Mouse (Mus musculus) MEL (cell line): ENCODE data around the gene Gje1.

Source experiments
- CTCF ChIP-seq, 3 experiments: IDR thresholded peaks in 2 of 3; conservative IDR thresholded peaks in 1 of 3; 2 replicates each; pipeline ENCODE4 v1.5.1; 2011 to 2012; ENCODE audit warnings: low read length in 3 of 3, low read depth in 2 of 3, mild to moderate bottlenecking in 2 of 3, improper control_type of control experiment in 1 of 3, inconsistent platforms in 1 of 3, mixed read lengths in 1 of 3, moderate library complexity in 1 of 3; ENCODE audit not compliant: control insufficient read depth in 1 of 3, insufficient read depth in 1 of 3, poor library complexity in 1 of 3, severe bottlenecking in 1 of 3
- POLR2A ChIP-seq, 2 experiments: IDR thresholded peaks; 2 replicates each; pipeline ENCODE4 v1.6.1; 2011 to 2012; ENCODE audit warnings: low read length in 2 of 2, mild to moderate bottlenecking in 2 of 2, control low read depth in 1 of 2, improper control_type of control experiment in 1 of 2, low read depth in 1 of 2, moderate library complexity in 1 of 2; ENCODE audit not compliant: control insufficient read depth in 1 of 2, insufficient read depth in 1 of 2, poor library complexity in 1 of 2
- TBP ChIP-seq: IDR thresholded peaks from 2 replicates; pipeline ENCODE4 v1.8.0; 2011; ENCODE audit warnings: low read depth, low read length, improper control_type of control experiment
- ZKSCAN1 ChIP-seq: IDR thresholded peaks from 2 replicates; pipeline ENCODE4 v1.6.1; 2012; ENCODE audit warnings: low read depth, mild to moderate bottlenecking, inconsistent platforms, low read length, improper control_type of control experiment, moderate library complexity

GRCm38 (mm10) chr10:14703239-14703638 lies 14.8 kb downstream of the Gje1 start:
- TF ChIP-seq CTCF (IDR thresholded peaks at IDR 0.05 in 2 of 3, conservative IDR thresholded peaks at IDR 0.05 in 1 of 3; ENCODE audit: control insufficient read depth in 1 of 3, insufficient read depth in 1 of 3, low read depth in 2 of 3, low read length in 3 of 3, poor library complexity in 1 of 3, severe bottlenecking in 1 of 3) (no peak), TBP (no peak), POLR2A (IDR thresholded peaks at IDR 0.05; ENCODE audit: control insufficient read depth in 1 of 2, insufficient read depth in 1 of 2, low read depth in 1 of 2, low read length in 2 of 2, poor library complexity in 1 of 2) (no peak), ZKSCAN1 (no peak)
